Mouse (Mus musculus): ENCODE results near the gene Lrig3. TPM values are rescaled to one million over a fixed set of nuclear protein-coding genes. Genes with fewer than 3 reads are reported as not detected.

Lrig3 gene
- polyA plus RNA-seq, 1 experiment from 2014 or later: 0.94 TPM

DNA sequence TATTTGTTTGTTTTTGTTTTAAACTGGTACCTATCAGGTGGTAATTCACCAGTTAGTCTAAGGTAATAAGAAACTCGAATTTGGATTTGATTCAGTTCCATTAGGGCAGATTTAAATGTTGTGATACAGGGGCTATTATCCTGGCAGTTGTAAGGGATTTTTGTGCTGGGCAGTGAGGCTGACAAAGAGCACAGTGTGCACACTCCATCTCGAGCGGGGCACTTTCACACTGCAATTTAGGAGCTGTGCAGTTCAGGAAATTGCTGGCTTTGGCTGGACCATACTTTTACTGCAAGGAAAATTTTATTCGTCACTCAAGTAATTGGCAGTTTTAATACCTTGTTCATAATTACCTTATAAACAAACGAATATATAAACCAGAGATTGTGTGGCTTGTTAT, 24.4 kb downstream of the Lrig3 start:
- 49% methylated on average over 5 of the region's 5 CpGs for WGBS (ENCODE audit: insufficient replicate concordance)
- no peak overlapping the region for H3K9ac ChIP-seq (ENCODE audit: low read depth, low read length)

DNA sequence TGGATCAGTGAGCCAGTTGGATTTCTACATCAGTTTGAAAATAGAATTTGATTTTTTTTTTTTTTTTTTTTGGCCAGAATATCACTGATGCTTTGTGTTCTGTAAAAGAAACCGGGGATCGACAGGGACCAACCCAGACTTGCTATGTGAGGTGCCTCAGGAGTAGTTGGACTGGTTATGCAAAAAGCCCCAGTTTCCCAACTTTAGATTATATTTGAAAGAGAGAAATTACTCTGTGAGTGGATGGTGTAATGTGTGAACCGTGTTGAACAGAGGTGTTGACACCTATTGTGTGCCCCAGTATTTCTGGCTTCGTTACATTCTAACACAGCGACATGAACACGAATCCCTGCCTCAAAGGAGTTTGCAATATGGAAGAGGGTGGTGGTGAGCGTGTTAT, 25.9 kb downstream of the Lrig3 start:
- 67% methylated on average over 7 of the region's 7 CpGs for WGBS (ENCODE audit: insufficient replicate concordance)
- no peaks in the 10 kb centered on the region for H3K4me1 ChIP-seq (ENCODE audit: control insufficient read depth, low read depth, low read length)
- no peak overlapping the region for H3K4me3 ChIP-seq (ENCODE audit: low read depth, low read length)
- no peaks in the 10 kb centered on the region for H3K36me3 ChIP-seq (ENCODE audit: control insufficient read depth, insufficient read depth)
- no peak for ATAC-seq (ENCODE audit: low read depth)
- no peak overlapping the region for H3K27ac ChIP-seq (ENCODE audit: low read length)
- H3K9ac ChIP-seq (ENCODE audit: low read depth, low read length): no peak overlapping the region
- no peaks in the 10 kb centered on the region for H3K9me3 ChIP-seq (replicated peaks; ENCODE audit: control insufficient read depth, low read length)
- no peak overlapping the region for H3K4me2 ChIP-seq (ENCODE audit: low read depth, low read length)
- H3K27me3 ChIP-seq (ENCODE audit: control insufficient read depth, insufficient read depth, low read depth, low read length): no peaks in the 10 kb centered on the region

More for the DNA sequence above, 24.4 kb downstream of the Lrig3 start:
- no peak overlapping the region for H3K4me2 ChIP-seq (ENCODE audit: low read depth, low read length)
- H3K36me3 ChIP-seq (ENCODE audit: control insufficient read depth, insufficient read depth): no peaks in the 10 kb centered on the region
- H3K4me3 ChIP-seq (ENCODE audit: low read depth, low read length): no peak overlapping the region
- H3K9me3 ChIP-seq (replicated peaks; ENCODE audit: control insufficient read depth, low read length): no peaks in the 10 kb centered on the region
- H3K4me1 ChIP-seq (ENCODE audit: control insufficient read depth, low read depth, low read length): no peaks in the 10 kb centered on the region
- ATAC-seq (ENCODE audit: low read depth): no peak
- no peak overlapping the region for H3K27ac ChIP-seq (ENCODE audit: low read length)
- H3K27me3 ChIP-seq (ENCODE audit: control insufficient read depth, insufficient read depth, low read depth, low read length): no peaks in the 10 kb centered on the region

DNA sequence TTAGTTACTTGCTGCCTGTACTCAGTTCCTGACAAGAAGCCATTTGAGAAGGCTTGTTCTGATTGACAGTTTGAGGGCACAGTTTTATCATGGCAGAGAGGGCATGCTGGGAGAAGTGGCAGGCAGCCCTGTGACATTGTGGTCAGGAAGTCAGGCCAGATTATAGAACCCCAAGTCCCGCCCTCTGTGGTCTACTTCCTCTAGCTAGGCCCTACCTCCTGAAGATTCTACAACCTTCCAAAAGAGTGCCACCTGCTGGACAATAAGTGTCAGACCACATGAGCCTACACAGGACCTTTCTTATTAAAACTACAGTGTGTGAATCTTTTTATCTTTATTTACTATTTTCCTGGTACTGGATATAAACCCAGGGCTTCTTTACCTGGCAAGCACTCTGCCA, 28.9 kb downstream of the Lrig3 start:
- no peak overlapping the region for H3K4me3 ChIP-seq (ENCODE audit: low read depth, low read length)
- 32% methylated on average over 1 of the region's 1 CpGs for WGBS (ENCODE audit: insufficient replicate concordance)
- no peak overlapping the region for H3K9ac ChIP-seq (ENCODE audit: low read depth, low read length)
- H3K4me1 ChIP-seq (ENCODE audit: control insufficient read depth, low read depth, low read length): no peaks in the 10 kb centered on the region
- no peaks in the 10 kb centered on the region for H3K36me3 ChIP-seq (ENCODE audit: control insufficient read depth, insufficient read depth)
- no peak overlapping the region for H3K27ac ChIP-seq (ENCODE audit: low read length)
- no peaks in the 10 kb centered on the region for H3K27me3 ChIP-seq (ENCODE audit: control insufficient read depth, insufficient read depth, low read depth, low read length)
- H3K9me3 ChIP-seq (replicated peaks; ENCODE audit: control insufficient read depth, low read length): no peaks in the 10 kb centered on the region
- ATAC-seq (ENCODE audit: low read depth): peak; percentile 50
- no peak overlapping the region for H3K4me2 ChIP-seq (ENCODE audit: low read depth, low read length)

DNA sequence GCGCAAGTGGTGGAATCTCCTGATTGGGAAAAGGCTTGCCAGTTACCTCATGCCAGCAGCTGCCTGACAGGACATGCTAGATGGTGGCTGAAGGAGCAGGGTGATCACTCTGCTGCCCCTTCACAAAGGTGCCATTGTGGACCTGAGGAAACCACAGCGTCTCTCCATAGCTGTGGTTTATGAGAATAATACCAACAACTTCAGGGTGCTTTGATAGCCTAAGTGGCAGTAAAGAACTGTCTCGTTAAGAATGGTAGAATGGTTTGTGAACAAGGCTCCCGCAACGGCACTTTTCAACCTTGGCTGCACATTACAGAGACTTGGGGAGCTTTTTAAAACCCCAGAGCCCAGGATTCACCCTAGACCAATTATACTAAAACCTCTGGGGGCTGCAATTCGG, 29.7 kb downstream of the Lrig3 start:
- Histone ChIP-seq H3K27ac (ENCODE audit: low read length) (no peak overlapping the region), H3K9ac (ENCODE audit: low read depth, low read length) (no peak overlapping the region), H3K9me3 (replicated peaks; ENCODE audit: control insufficient read depth, low read length) (no peaks in the 10 kb centered on the region), H3K27me3 (ENCODE audit: control insufficient read depth, insufficient read depth, low read depth, low read length) (no peaks in the 10 kb centered on the region), H3K36me3 (ENCODE audit: control insufficient read depth, insufficient read depth) (no peaks in the 10 kb centered on the region), H3K4me2 (ENCODE audit: low read depth, low read length) (no peak overlapping the region), H3K4me3 (ENCODE audit: low read depth, low read length) (no peak overlapping the region), H3K4me1 (ENCODE audit: control insufficient read depth, low read depth, low read length) (no peaks in the 10 kb centered on the region)
- ATAC-seq (ENCODE audit: low read depth): no peak
- WGBS (ENCODE audit: insufficient replicate concordance): 72% methylated on average over 6 of the region's 6 CpGs

DNA sequence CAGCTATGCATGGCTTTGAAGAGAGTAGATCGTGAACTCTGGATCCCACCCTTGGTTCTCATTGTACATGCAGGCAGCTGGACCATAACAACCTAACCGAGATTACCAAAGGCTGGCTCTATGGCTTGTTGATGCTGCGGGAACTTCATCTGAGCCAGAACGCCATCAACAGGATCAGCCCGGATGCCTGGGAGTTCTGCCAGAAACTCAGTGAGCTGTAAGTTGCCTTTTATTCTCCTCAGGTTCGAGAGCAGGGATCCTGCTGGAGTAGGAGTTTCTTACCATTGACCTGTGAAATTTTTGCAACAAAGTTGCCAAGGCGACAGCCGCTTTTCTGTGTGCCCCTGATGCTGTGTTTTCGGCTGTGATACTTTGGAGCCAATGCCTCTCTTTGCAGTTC, 31.0 kb downstream of the Lrig3 start:
- H3K36me3 ChIP-seq (ENCODE audit: control insufficient read depth, insufficient read depth): no peaks in the 10 kb centered on the region
- 73% methylated on average over 9 of the region's 9 CpGs for WGBS (ENCODE audit: insufficient replicate concordance)

DNA sequence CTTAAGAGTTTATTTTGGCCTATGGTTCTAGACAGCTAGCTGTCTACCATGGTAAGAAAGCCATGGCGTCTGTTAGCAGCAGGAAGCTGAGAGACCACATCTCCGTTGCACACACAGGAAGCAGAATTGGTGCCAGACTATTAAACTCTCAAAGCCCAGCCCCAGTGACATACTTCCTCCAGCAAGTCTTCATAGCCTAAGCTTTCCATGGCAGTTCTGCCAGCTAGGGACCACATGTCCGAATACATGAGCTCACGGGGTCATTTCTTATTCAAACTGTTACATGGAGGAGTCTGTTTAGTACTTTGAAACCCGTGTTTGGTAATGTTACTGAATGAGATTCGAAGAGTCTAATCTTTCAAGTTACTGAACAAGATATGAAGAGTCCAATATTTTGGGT, 33.6 kb downstream of the Lrig3 start:
- Histone ChIP-seq H3K4me1 (ENCODE audit: control insufficient read depth, low read depth, low read length) (no peaks in the 10 kb centered on the region), H3K27ac (ENCODE audit: low read length) (no peak overlapping the region), H3K4me2 (ENCODE audit: low read depth, low read length) (no peak overlapping the region), H3K9me3 (replicated peaks; ENCODE audit: control insufficient read depth, low read length) (no peaks in the 10 kb centered on the region), H3K27me3 (ENCODE audit: control insufficient read depth, insufficient read depth, low read depth, low read length) (no peaks in the 10 kb centered on the region), H3K4me3 (ENCODE audit: low read depth, low read length) (no peak overlapping the region), H3K9ac (ENCODE audit: low read depth, low read length) (no peak overlapping the region), H3K36me3 (ENCODE audit: control insufficient read depth, insufficient read depth) (no peaks in the 10 kb centered on the region)
- 59% methylated on average over 6 of the region's 6 CpGs for WGBS (ENCODE audit: insufficient replicate concordance)
- ATAC-seq (ENCODE audit: low read depth): no peak

More for the DNA sequence above, 31.0 kb downstream of the Lrig3 start:
- no peak overlapping the region for H3K4me3 ChIP-seq (ENCODE audit: low read depth, low read length)
- no peaks in the 10 kb centered on the region for H3K9me3 ChIP-seq (replicated peaks; ENCODE audit: control insufficient read depth, low read length)
- H3K27me3 ChIP-seq (ENCODE audit: control insufficient read depth, insufficient read depth, low read depth, low read length): no peaks in the 10 kb centered on the region
- H3K9ac ChIP-seq (ENCODE audit: low read depth, low read length): no peak overlapping the region
- H3K4me2 ChIP-seq (ENCODE audit: low read depth, low read length): no peak overlapping the region
- ATAC-seq (ENCODE audit: low read depth): no peak
- no peak overlapping the region for H3K27ac ChIP-seq (ENCODE audit: low read length)
- no peaks in the 10 kb centered on the region for H3K4me1 ChIP-seq (ENCODE audit: control insufficient read depth, low read depth, low read length)

DNA sequence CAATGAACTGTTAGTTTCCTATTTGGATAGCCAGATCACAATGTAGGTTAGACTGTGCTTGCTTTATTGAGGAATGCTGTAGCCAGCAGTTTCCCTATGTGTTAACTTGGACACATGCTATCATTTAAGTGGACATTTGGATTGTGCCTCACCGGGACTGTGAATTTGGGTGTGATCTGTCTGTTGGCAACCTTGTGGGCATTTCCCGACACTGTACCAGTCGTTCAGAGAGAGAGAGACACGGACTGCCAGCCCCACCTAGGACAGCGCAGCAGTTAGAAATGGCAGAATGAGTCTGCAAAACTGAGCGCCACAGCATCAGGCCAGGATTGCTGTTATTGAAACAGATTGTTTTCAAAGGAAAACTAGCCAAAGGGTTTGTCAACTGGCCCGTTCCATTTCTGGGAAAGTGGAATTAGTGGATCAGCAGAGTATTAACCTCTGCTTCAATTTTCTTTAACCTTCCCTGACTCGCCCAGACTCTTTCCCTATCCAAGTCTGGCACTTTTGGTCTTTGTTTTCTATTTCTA, 35.0 kb downstream of the Lrig3 start:
- no peaks in the 10 kb centered on the region for H3K27me3 ChIP-seq (ENCODE audit: control insufficient read depth, insufficient read depth, low read depth, low read length)
- no peaks in the 10 kb centered on the region for H3K4me1 ChIP-seq (ENCODE audit: control insufficient read depth, low read depth, low read length)
- no peak overlapping the region for H3K4me2 ChIP-seq (ENCODE audit: low read depth, low read length)
- no peak overlapping the region for H3K27ac ChIP-seq (ENCODE audit: low read length)
- ATAC-seq (ENCODE audit: low read depth): no peak
- 71% methylated on average over 8 of the region's 8 CpGs for WGBS (ENCODE audit: insufficient replicate concordance)
- no peak overlapping the region for H3K4me3 ChIP-seq (ENCODE audit: low read depth, low read length)
- no peaks in the 10 kb centered on the region for H3K9me3 ChIP-seq (replicated peaks; ENCODE audit: control insufficient read depth, low read length)
- no peak overlapping the region for H3K9ac ChIP-seq (ENCODE audit: low read depth, low read length)
- H3K36me3 ChIP-seq (ENCODE audit: control insufficient read depth, insufficient read depth): no peaks in the 10 kb centered on the region

DNA sequence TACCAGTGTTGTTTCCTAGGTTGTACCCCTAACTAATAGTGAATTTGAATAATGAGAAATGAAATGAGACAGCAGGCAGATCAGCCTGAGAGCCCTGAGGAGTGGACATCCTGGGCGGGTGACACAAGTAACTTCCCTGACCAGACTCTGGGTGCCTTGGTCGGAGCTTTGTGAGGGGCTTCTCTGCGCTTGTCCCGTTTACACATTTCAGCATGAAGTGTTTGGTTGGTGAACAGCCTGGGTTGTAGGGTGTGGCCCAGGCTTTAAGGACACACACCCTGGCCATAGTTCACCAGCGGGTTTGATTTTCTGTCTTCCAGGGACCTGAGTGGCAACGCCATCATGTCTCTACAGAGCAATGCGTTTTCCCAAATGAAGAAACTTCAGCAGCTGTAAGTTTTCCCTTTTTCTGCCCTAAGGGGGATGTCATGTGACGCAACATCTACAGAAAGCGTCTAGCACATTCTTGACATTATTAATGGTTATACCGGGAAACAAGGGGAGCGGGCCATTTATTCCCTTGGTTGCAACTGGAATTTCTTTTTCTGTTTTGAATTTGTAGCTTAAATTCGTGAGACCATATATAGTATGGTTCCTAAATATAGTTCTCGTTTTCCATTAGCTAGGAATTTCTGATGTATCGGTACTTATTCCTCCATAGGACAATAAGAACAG, 36.2 kb downstream of the Lrig3 start:
- no peaks in the 10 kb centered on the region for H3K36me3 ChIP-seq (ENCODE audit: control insufficient read depth, insufficient read depth)
- H3K4me3 ChIP-seq (ENCODE audit: low read depth, low read length): no peak overlapping the region
- 82% methylated on average over 14 of the region's 14 CpGs for WGBS (ENCODE audit: insufficient replicate concordance)
- no peak overlapping the region for H3K27ac ChIP-seq (ENCODE audit: low read length)
- no peak for ATAC-seq (ENCODE audit: low read depth)
- no peak overlapping the region for H3K9ac ChIP-seq (ENCODE audit: low read depth, low read length)
- H3K27me3 ChIP-seq (ENCODE audit: control insufficient read depth, insufficient read depth, low read depth, low read length): no peaks in the 10 kb centered on the region
- H3K9me3 ChIP-seq (replicated peaks; ENCODE audit: control insufficient read depth, low read length): no peaks in the 10 kb centered on the region
- no peaks in the 10 kb centered on the region for H3K4me1 ChIP-seq (ENCODE audit: control insufficient read depth, low read depth, low read length)
- H3K4me2 ChIP-seq (ENCODE audit: low read depth, low read length): no peak overlapping the region

DNA sequence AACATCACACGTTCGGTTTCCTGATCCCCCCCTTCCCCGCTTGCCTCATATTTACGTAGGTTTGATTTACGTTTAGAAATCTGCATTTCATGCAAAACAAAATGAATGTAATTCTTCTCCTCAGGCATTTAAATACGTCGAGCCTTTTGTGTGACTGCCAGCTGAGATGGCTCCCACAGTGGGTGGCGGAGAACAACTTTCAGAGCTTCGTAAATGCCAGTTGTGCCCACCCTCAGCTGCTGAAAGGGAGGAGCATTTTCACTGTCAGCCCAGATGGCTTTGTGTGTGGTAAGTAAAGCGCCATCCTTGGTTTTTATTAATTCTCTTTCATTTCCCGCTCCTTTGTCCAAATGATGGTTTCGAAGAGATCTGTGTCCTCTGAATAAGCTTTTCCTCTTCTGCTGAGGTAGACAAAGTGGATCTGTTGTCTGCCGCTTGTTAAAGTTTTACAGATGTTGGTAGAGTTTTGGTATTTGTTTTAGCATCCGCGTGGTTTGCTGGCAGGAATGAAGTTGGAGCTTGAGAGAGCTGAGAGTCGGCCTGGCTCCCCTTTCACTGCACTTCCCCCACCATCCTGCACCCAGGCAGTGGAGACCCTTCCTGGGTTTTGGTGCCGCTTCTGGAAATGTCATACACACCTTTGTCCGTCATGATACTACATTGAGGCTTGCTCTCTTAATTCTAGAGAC, 37.0 kb downstream of the Lrig3 start:
- H3K27me3 ChIP-seq (ENCODE audit: control insufficient read depth, insufficient read depth, low read depth, low read length): no peaks in the 10 kb centered on the region
- no peaks in the 10 kb centered on the region for H3K9me3 ChIP-seq (replicated peaks; ENCODE audit: control insufficient read depth, low read length)
- H3K4me2 ChIP-seq (ENCODE audit: low read depth, low read length): no peak overlapping the region
- H3K9ac ChIP-seq (ENCODE audit: low read depth, low read length): no peak overlapping the region
- H3K4me1 ChIP-seq (ENCODE audit: control insufficient read depth, low read depth, low read length): no peaks in the 10 kb centered on the region
- no peaks in the 10 kb centered on the region for H3K36me3 ChIP-seq (ENCODE audit: control insufficient read depth, insufficient read depth)
- ATAC-seq (ENCODE audit: low read depth): peak; percentile 65
- no peak overlapping the region; the same call in 1 of the 2 replicates for H3K27ac ChIP-seq (ENCODE audit: low read length)
- H3K4me3 ChIP-seq (ENCODE audit: low read depth, low read length): no peak overlapping the region
- WGBS (ENCODE audit: insufficient replicate concordance): 68% methylated on average over 18 of the region's 18 CpGs
